Mouse (Mus musculus) limb, embryonic 12.5 days (tissue): ENCODE data around the gene Ctcfl. TPM values are rescaled to one million over a fixed set of nuclear protein-coding genes. Genes with fewer than 3 reads are reported as not detected.

ENCODE experiments used
- ATAC-seq: fragments of 200-750 bp; cut with Nextera tagmentation; 2 replicates; pipeline ENCODE4 v1.8.0; 2017; ENCODE audit warnings: low read depth, moderate TSS enrichment; ENCODE audit not compliant: insufficient number of reproducible peaks, insufficient read depth, low FRiP score, low TSS enrichment
- H3K27ac ChIP-seq: fragments of 300-500 bp; sonication (generic); 2 replicates; pipeline ENCODE4 v1.5.1; 2016; ENCODE audit warnings: mild to moderate bottlenecking, moderate library complexity
- H3K27me3 ChIP-seq: fragments of 300-500 bp; sonication (generic); 2 replicates; pipeline ENCODE4 v1.6.1; 2016; ENCODE audit warnings: mild to moderate bottlenecking, moderate library complexity
- H3K36me3 ChIP-seq: fragments of 300-500 bp; sonication (generic); 2 replicates; pipeline ENCODE4 v1.6.1; 2016; ENCODE audit warnings: mild to moderate bottlenecking, moderate library complexity
- H3K4me1 ChIP-seq: fragments of 300-500 bp; sonication (generic); replicated peaks from 2 replicates; pipeline ENCODE4 v1.6.1; 2016
- H3K4me2 ChIP-seq: fragments of 300-500 bp; sonication (generic); 2 replicates; pipeline ENCODE4 v1.6.1; 2016; ENCODE audit warnings: mild to moderate bottlenecking, moderate library complexity
- H3K4me3 ChIP-seq: fragments of 300-500 bp; sonication (generic); replicated peaks from 2 replicates; pipeline ENCODE4 v1.5.1; 2016; ENCODE audit warnings: mild to moderate bottlenecking
- H3K9ac ChIP-seq: fragments of 300-500 bp; sonication (generic); replicated peaks from 2 replicates; pipeline ENCODE4 v1.6.1; 2016; ENCODE audit warnings: mild to moderate bottlenecking, moderate library complexity
- H3K9me3 ChIP-seq: fragments of 300-500 bp; sonication (generic); 2 replicates; pipeline ENCODE4 v1.6.1; 2016; ENCODE audit warnings: mild to moderate bottlenecking, moderate library complexity
- WGBS: fragments of 180-500 bp; shearing (Covaris S2); methylation state at CpG from one replicate; pipeline ENCODE4 v1.1.7; 2016; 5-methylcytosine and 5-hydroxymethylcytosine counted together
- polyA plus RNA-seq: library from polyadenylated mRNA; unstranded; fragments of >200 nt; fragmentation: Nextera tagmentation; extraction: Ambion mirVana; gene quantifications from 2 replicates; pipeline ENCODE4 v1.2.1, GENCODE M21; 2016

The Ctcfl gene
- polyA plus RNA-seq, 1 experiment from 2014 or later, result 0.13 TPM

DNA sequence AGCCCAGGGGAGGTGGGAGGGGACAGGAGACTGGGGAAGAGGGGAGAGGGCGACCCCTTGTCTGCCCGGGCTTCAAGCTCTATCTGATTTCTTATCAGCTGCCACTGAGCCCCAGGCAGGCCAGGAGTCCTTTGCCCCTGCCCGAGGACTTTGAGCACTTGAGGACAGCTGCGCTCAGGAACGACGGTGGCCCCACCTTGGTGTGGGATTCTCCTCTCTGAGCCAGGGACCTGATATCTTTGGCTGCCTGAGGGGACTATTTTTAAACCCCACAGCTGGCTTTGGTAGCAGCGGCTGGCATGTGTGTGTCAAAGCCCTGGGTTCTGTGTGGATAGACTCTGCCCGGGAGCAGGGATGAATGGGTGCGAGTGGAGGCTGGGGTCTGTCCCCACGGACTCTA is 61.7 kb downstream of the Ctcfl start:
- Histone ChIP-seq H3K4me1 (peaks cover 6% of the 10 kb centered on the region; the same call in 1 of the 2 replicates), H3K36me3 (no peaks in the 10 kb centered on the region), H3K27me3 (no peaks in the 10 kb centered on the region), H3K27ac (0 out of 2 replicates have a peak overlapping the region, but pooled peaks have one; percentile 7), H3K4me2 (no peak overlapping the region), H3K9ac (no peak overlapping the region), H3K9me3 (no peaks in the 10 kb centered on the region), H3K4me3 (no peak overlapping the region)
- ATAC-seq, result no peak
- WGBS, result 68% methylated on average over 10 of the region's 10 CpGs

DNA sequence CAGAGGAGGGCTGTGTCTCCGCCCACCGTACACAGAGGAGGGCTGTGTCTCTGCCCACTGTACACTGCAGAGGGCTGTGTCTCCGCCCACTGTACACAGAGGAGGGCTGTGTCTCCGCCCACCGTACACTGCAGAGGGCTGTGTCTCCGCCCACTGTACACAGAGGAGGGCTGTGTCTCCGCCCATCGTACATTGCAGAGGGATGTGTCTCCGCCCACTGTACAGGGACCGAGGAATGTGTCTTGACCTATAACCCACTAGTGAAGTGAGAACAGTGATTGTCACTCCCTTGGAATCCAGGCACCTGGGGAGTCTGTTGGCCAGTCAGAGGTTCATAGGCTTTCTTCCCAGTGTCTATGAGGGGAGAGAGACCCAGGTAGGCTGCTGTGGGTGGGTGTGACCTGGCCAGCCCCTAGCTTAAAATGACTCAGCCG is 62.4 kb downstream of the Ctcfl start:
- Histone ChIP-seq H3K4me3 (no peak overlapping the region), H3K4me1 (peaks cover 3% of the 10 kb centered on the region; the same call in 1 of the 2 replicates), H3K9me3 (no peaks in the 10 kb centered on the region), H3K9ac (no peak overlapping the region), H3K27ac (no peak overlapping the region), H3K36me3 (no peaks in the 10 kb centered on the region), H3K27me3 (no peaks in the 10 kb centered on the region), H3K4me2 (no peak overlapping the region)
- ATAC-seq, result no peak
- 78% methylated on average over 11 of the region's 11 CpGs for WGBS

DNA sequence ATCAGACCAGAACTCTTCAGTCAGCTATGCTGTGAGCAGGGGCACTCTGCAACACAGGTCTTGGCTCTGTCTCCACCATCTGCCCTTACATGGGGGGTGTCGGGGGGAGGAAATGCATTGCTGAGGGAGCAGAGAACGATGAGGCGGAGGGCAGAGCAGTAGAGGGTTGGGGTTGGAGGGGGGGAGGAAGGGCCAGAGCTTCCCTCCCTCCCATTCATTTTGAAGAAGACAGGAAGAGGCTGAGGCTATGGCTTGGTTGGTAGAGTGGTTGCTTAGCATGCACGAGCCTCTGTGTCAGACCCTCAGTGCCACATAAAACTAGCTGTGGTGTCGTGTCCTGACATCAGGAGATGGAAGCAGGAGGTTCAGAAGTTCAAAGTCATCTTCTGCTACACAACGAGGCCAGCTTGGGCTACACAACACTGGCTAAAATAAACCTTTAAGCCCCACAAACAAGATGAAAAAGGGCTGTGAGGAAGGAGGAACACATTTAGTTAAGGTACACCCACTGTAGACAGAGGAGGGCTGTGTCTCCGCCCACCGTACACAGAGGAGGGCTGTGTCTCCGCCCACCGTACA is 62.9 kb downstream of the Ctcfl start:
- H3K4me2 ChIP-seq, result no peak overlapping the region
- no peak overlapping the region for H3K9ac ChIP-seq
- H3K9me3 ChIP-seq, result no peaks in the 10 kb centered on the region
- H3K27me3 ChIP-seq, result no peaks in the 10 kb centered on the region
- no peak overlapping the region for H3K4me3 ChIP-seq
- no peaks in the 10 kb centered on the region for H3K4me1 ChIP-seq
- ATAC-seq, result no peak
- H3K36me3 ChIP-seq, result no peaks in the 10 kb centered on the region
- no peak overlapping the region for H3K27ac ChIP-seq
- WGBS, result 76% methylated on average over 10 of the region's 10 CpGs

- H3K9me3 ChIP-seq, result no peaks in the 10 kb centered on the region
- H3K36me3 ChIP-seq, result no peaks in the 10 kb centered on the region
- H3K4me1 ChIP-seq, result peaks cover 11% of the 10 kb centered on the region
- ATAC-seq, result no peak
- no peak overlapping the region for H3K4me2 ChIP-seq
- no peak overlapping the region for H3K4me3 ChIP-seq
- H3K9ac ChIP-seq, result no peak overlapping the region
- WGBS, result 75% methylated on average over 6 of the region's 6 CpGs
- H3K27me3 ChIP-seq, result no peaks in the 10 kb centered on the region
- H3K27ac ChIP-seq, result no peak overlapping the region
Measured at GRCm38 (mm10) chr2:173053846-173054245, 65.5 kb downstream of the Ctcfl start.

DNA sequence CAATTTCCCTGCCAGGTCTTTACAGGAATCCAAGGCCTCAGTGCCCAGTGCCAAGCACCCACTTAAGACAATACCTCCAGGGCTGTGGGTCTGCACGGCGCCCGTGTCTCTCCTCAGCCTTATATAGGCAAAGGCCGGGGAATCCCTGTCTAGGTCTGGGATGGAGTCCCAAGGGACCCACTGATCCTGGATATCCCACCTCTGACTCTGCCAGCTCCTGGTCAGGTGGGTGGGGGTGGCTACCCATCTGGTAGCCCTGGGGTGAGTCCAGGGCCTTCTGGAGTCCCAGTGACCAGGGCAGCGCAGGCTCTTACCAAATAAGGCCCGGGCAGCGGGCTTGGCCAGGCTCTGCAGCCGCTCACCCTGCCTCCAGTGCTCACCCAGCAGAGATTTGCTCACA is 66.4 kb downstream of the Ctcfl start:
- H3K4me2 ChIP-seq, result no peak overlapping the region
- H3K9ac ChIP-seq, result no peak overlapping the region
- H3K4me1 ChIP-seq, result peaks cover 11% of the 10 kb centered on the region
- H3K9me3 ChIP-seq, result no peaks in the 10 kb centered on the region
- no peak overlapping the region for H3K4me3 ChIP-seq
- no peaks in the 10 kb centered on the region for H3K27me3 ChIP-seq
- no peaks in the 10 kb centered on the region for H3K36me3 ChIP-seq
- no peak for ATAC-seq
- 97% methylated on average over 8 of the region's 8 CpGs for WGBS
- H3K27ac ChIP-seq, result no peak overlapping the region

GRCm38 (mm10) chr2:173050604-173051382 is 68.5 kb downstream of the Ctcfl start:
- WGBS, result 52% methylated on average over 8 of the region's 8 CpGs
- peaks cover 11% of the 10 kb centered on the region for H3K4me1 ChIP-seq
- H3K27ac ChIP-seq, result no peak overlapping the region
- H3K4me3 ChIP-seq, result no peak overlapping the region
- no peaks in the 10 kb centered on the region for H3K27me3 ChIP-seq
- H3K4me2 ChIP-seq, result no peak overlapping the region
- no peaks in the 10 kb centered on the region for H3K36me3 ChIP-seq
- H3K9me3 ChIP-seq, result no peaks in the 10 kb centered on the region
- no peak overlapping the region for H3K9ac ChIP-seq
- no peak for ATAC-seq

DNA sequence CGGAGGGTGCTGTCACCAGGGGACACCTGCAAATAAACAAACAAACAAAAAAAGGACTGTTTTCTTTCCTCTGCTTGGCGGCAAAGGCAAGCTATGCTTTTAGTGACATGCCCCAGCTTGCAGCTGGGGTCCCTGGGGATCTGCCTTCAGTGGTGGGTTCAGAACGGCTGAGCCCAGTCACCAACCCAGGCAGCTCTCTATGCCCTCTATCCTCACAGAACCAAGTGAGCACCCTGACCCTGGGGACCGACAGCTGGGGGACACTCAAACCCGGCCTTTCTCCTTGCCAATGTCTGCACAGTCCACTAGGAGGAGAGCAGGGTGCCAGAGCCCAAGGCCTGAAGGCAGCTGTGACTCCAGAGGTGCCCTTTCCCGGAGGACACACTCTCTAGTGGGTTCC is 69.5 kb downstream of the Ctcfl start:
- WGBS, result 49% methylated on average over 6 of the region's 6 CpGs
- Histone ChIP-seq H3K4me3 (no peak overlapping the region), H3K36me3 (no peaks in the 10 kb centered on the region), H3K4me2 (no peak overlapping the region), H3K4me1 (peaks cover 11% of the 10 kb centered on the region), H3K27ac (no peak overlapping the region), H3K9me3 (no peaks in the 10 kb centered on the region), H3K27me3 (no peaks in the 10 kb centered on the region), H3K9ac (no peak overlapping the region)
- no peak for ATAC-seq

DNA sequence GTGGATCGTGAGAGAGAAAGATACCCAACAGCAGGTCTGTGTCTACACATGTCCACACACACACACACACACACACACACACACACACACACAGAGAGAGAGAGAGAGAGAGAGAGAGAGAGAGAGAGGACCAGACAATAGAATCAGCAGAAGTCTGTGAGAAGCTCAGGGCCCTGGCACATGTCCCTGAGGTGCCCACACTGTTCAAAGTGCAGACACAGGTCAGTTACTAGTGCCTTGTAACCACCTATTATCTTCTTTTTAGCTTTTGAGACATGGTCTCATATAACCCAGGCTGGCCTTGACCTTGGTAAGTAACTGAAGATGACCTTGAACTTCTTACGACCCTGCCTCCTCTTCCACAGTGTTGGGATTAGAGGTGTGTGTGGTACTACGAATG is 70.1 kb downstream of the Ctcfl start:
- H3K9ac ChIP-seq, result no peak overlapping the region
- ATAC-seq, result no peak
- peaks cover 11% of the 10 kb centered on the region for H3K4me1 ChIP-seq
- WGBS, result 90% methylated on average over 3 of the region's 3 CpGs
- H3K27me3 ChIP-seq, result no peaks in the 10 kb centered on the region
- no peaks in the 10 kb centered on the region for H3K9me3 ChIP-seq
- no peak overlapping the region for H3K4me2 ChIP-seq
- H3K27ac ChIP-seq, result no peak overlapping the region
- H3K36me3 ChIP-seq, result no peaks in the 10 kb centered on the region
- no peak overlapping the region for H3K4me3 ChIP-seq

DNA sequence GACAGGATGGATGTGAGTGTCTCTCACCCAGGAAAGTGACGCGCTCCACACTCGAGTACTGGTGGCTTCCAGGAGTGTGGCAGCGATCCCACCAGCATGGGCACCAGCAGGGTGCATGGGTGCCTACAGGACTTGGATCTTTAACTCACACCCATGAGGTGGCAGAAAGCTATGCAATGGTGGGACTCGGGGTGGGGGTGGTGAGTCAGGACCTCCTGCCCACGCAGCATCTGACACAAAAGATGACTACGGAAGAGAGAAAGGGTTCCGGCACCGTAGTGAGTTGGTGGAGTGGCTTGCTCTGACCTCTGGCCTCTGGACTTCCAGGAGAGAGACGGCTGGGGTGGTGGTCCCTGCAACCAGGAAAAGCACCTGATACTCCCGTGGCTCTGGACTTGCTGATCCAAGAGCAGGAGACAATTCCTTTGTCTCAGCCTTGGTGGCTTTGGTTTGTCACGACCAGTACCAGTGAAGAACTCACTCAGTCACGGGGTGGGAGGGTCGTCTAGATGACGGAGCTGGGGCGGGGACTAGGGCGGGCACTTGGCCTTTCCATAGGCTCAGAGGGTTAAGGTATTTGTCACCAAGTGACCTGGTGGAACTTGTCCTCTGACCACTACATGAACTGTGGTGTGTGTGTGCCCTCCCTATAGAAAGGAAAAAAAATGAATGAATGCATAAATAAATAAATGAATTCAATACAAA is 71.1 kb downstream of the Ctcfl start:
- Histone ChIP-seq H3K9ac (no peak overlapping the region), H3K27me3 (no peaks in the 10 kb centered on the region), H3K27ac (no peak overlapping the region), H3K4me2 (no peak overlapping the region), H3K9me3 (no peaks in the 10 kb centered on the region), H3K36me3 (no peaks in the 10 kb centered on the region), H3K4me1 (peaks cover 11% of the 10 kb centered on the region), H3K4me3 (no peak overlapping the region)
- ATAC-seq, result no peak
- WGBS, result 62% methylated on average over 17 of the region's 17 CpGs

GRCm38 (mm10) chr2:173047471-173047870 is 71.9 kb downstream of the Ctcfl start:
- H3K27ac ChIP-seq, result no peak overlapping the region
- 77% methylated on average over 5 of the region's 5 CpGs for WGBS
- no peaks in the 10 kb centered on the region for H3K36me3 ChIP-seq
- H3K9ac ChIP-seq, result no peak overlapping the region
- no peak overlapping the region for H3K4me3 ChIP-seq
- H3K9me3 ChIP-seq, result no peaks in the 10 kb centered on the region
- no peaks in the 10 kb centered on the region for H3K27me3 ChIP-seq
- no peak for ATAC-seq
- H3K4me1 ChIP-seq, result peaks cover 11% of the 10 kb centered on the region
- no peak overlapping the region for H3K4me2 ChIP-seq

GRCm38 (mm10) chr2:173046582-173047297 is 72.6 kb downstream of the Ctcfl start:
- Histone ChIP-seq H3K4me1 (peaks cover 11% of the 10 kb centered on the region), H3K4me2 (no peak overlapping the region), H3K36me3 (no peaks in the 10 kb centered on the region), H3K9me3 (no peaks in the 10 kb centered on the region), H3K9ac (no peak overlapping the region), H3K27ac (no peak overlapping the region), H3K27me3 (no peaks in the 10 kb centered on the region), H3K4me3 (no peak overlapping the region)
- 63% methylated on average over 15 of the region's 15 CpGs for WGBS
- no peak for ATAC-seq
